In genomic region chr3:37728112-37729100, GRCm38 (mm10) we compare ENCODE assay signal across 11 mouse cellular contexts. TPM values are rescaled to one million over a fixed set of nuclear protein-coding genes. Genes with fewer than 3 reads are reported as not detected.
A peak's percentile ranks its signal among the peaks of the same experiment; 100 is the strongest.
DNase-seq lines count a peak whose midpoint lies in the region; ATAC-seq and TF ChIP-seq lines count a peak whose summit lies in the region.
"Had no signal": no experiment of that assay in that cellular context is flagged by ENCODE, and none has a peak within 500 bp of the region (broad histone marks: within the 10 kb centered on the region; RNA-seq: fewer than 3 reads in every experiment).

No protein-coding gene starts in this region.

- H3K27me3 ChIP-seq in hindbrain, embryonic 12.5 days = peaks cover 18% of the 10 kb centered on the region
- no peaks in the 10 kb centered on the region for H3K27me3 ChIP-seq in hindbrain, embryonic 16.5 days (replicated peaks; ENCODE audit: control insufficient read depth, insufficient read depth, low read length)
- no peaks in the 10 kb centered on the region for H3K27me3 ChIP-seq in MEL (ENCODE audit: control insufficient read depth in 1 of 2, insufficient read depth in 2 of 2, low read length in 2 of 2)
- peaks cover 26% of the 10 kb centered on the region for H3K27me3 ChIP-seq in heart, embryonic 13.5 days (replicated peaks)
- H3K27me3 ChIP-seq in limb, embryonic 14.5 days (ENCODE audit: control insufficient read depth, insufficient read depth, low read length) = no peaks in the 10 kb centered on the region

- no peak for TF ChIP-seq CTCF in MEL (IDR thresholded peaks at IDR 0.05 in 2 of 3, conservative IDR thresholded peaks at IDR 0.05 in 1 of 3; ENCODE audit: control insufficient read depth in 1 of 3, insufficient read depth in 1 of 3, low read depth in 2 of 3, low read length in 3 of 3, poor library complexity in 1 of 3, severe bottlenecking in 1 of 3)
- no peak for TF ChIP-seq CTCF in left cerebral cortex, adult 2 months (IDR thresholded peaks at IDR 0.05)

- WGBS in hindbrain, embryonic 12.5 days = 76% methylated on average over 9 of the region's 9 CpGs
- WGBS in hindbrain, embryonic 16.5 days = 71% methylated on average over 9 of the region's 9 CpGs
- 66% methylated on average over 9 of the region's 9 CpGs for WGBS in heart, embryonic 13.5 days
- 59% methylated on average over 9 of the region's 9 CpGs for WGBS in limb, embryonic 14.5 days

- no peak for TF ChIP-seq RAD21 in MEL (IDR thresholded peaks at IDR 0.05; ENCODE audit: low read depth, low read length)

- no peaks in the 10 kb centered on the region for H3K36me3 ChIP-seq in hindbrain, embryonic 12.5 days
- H3K36me3 ChIP-seq in hindbrain, embryonic 16.5 days (ENCODE audit: control insufficient read depth, insufficient read depth, low read length) = no peaks in the 10 kb centered on the region
- H3K36me3 ChIP-seq in MEL (ENCODE audit: control insufficient read depth in 1 of 2, insufficient read depth in 2 of 2, low read length in 2 of 2) = peaks cover 0 to 25% of the 10 kb centered on the region in 2 experiments; a peak in 2 of 4 replicates
- no peaks in the 10 kb centered on the region for H3K36me3 ChIP-seq in heart, embryonic 13.5 days
- H3K36me3 ChIP-seq in limb, embryonic 14.5 days (ENCODE audit: control insufficient read depth, insufficient read depth, low read length) = no peaks in the 10 kb centered on the region
- H3K36me3 ChIP-seq: liver, embryonic 13.5 days had no signal

- H3K9ac ChIP-seq in hindbrain, embryonic 12.5 days = no peak overlapping the region
- H3K9ac ChIP-seq in hindbrain, embryonic 16.5 days (ENCODE audit: low read depth, low read length) = no peak overlapping the region
- H3K9ac ChIP-seq in MEL (ENCODE audit: control insufficient read depth, low read depth, low read length, poor library complexity, severe bottlenecking) = peak overlapping the region; percentile 57
- H3K9ac ChIP-seq in heart, embryonic 13.5 days = no peak overlapping the region
- H3K9ac ChIP-seq in limb, embryonic 14.5 days (ENCODE audit: low read depth, low read length, severe bottlenecking) = no peak overlapping the region
- H3K9ac ChIP-seq: liver, embryonic 13.5 days had no signal

- no peak overlapping the region for H3K4me2 ChIP-seq in hindbrain, embryonic 12.5 days (replicated peaks)
- no peak overlapping the region for H3K4me2 ChIP-seq in hindbrain, embryonic 16.5 days (ENCODE audit: low read length)
- no peak overlapping the region for H3K4me2 ChIP-seq in heart, embryonic 13.5 days
- H3K4me2 ChIP-seq in limb, embryonic 14.5 days (replicated peaks; ENCODE audit: low read depth, low read length, severe bottlenecking) = no peak overlapping the region
- H3K4me2 ChIP-seq: liver, embryonic 13.5 days had no signal

- H3K27ac ChIP-seq in hindbrain, embryonic 12.5 days = 0 out of 2 replicates have a peak overlapping the region, but pooled peaks have one; percentile 25
- H3K27ac ChIP-seq in hindbrain, embryonic 16.5 days (ENCODE audit: low read depth, low read length) = no peak overlapping the region
- peak overlapping the region; percentile 64 for H3K27ac ChIP-seq in MEL (ENCODE audit: control insufficient read depth, low read depth, low read length)
- peak overlapping the region; percentile 17; the same call in 1 of the 2 replicates for H3K27ac ChIP-seq in heart, embryonic 13.5 days (replicated peaks)
- peak overlapping the region; percentile 9; the same call in 1 of the 2 replicates for H3K27ac ChIP-seq in limb, embryonic 14.5 days (replicated peaks; ENCODE audit: low read depth, low read length)
- no peak overlapping the region for H3K27ac ChIP-seq in left cerebral cortex, adult 2 months
- H3K27ac ChIP-seq: liver, embryonic 13.5 days had no signal

- H3K4me3 ChIP-seq in hindbrain, embryonic 12.5 days = no peak overlapping the region
- no peak overlapping the region for H3K4me3 ChIP-seq in hindbrain, embryonic 16.5 days (ENCODE audit: low read length)
- peak overlapping the region in 1 of 2 experiments; percentile 5; a peak in 2 of 4 replicates for H3K4me3 ChIP-seq in MEL (ENCODE audit: control insufficient read depth in 1 of 2, insufficient read depth in 1 of 2, low read depth in 2 of 2, low read length in 2 of 2)
- H3K4me3 ChIP-seq in heart, embryonic 13.5 days = no peak overlapping the region
- H3K4me3 ChIP-seq in limb, embryonic 14.5 days (replicated peaks; ENCODE audit: low read length) = no peak overlapping the region
- H3K4me3 ChIP-seq in left cerebral cortex, adult 2 months = no peak overlapping the region
- H3K4me3 ChIP-seq: liver, embryonic 13.5 days had no signal

- intact Hi-C loops in left cerebral cortex, adult 2 months (cut with DNase I) = no loop called here

- peak; percentile 85 for DNase-seq in MEL (ENCODE audit: low read depth, low spot score)
- DNase-seq in limb, embryonic 14.5 days (ENCODE audit: low spot score) = no peak
- no peak for DNase-seq in cerebellum, adult 11 months
- no peak for DNase-seq in left cerebral cortex, adult 2 months (ENCODE audit: extremely low spot score in 1 of 2, low spot score in 2 of 2)
- no peak for DNase-seq in left cerebral cortex, adult 8-10 months (ENCODE audit: low spot score in 2 of 2)
- DNase-seq: liver, embryonic 13.5 days; thymus, adult 2 months had no signal

- H3K79me2 ChIP-seq in MEL (ENCODE audit: control insufficient read depth, insufficient read depth, low read length, poor library complexity) = no peaks in the 10 kb centered on the region

- peaks cover 23% of the 10 kb centered on the region for H3K4me1 ChIP-seq in hindbrain, embryonic 12.5 days
- H3K4me1 ChIP-seq in hindbrain, embryonic 16.5 days (ENCODE audit: control insufficient read depth, insufficient read depth, low read depth, low read length) = peaks cover 4% of the 10 kb centered on the region
- peaks cover 13 to 48% of the 10 kb centered on the region in 2 experiments for H3K4me1 ChIP-seq in MEL (ENCODE audit: control insufficient read depth in 1 of 2, insufficient read depth in 2 of 2, low read length in 2 of 2)
- peaks cover 42% of the 10 kb centered on the region for H3K4me1 ChIP-seq in heart, embryonic 13.5 days
- H3K4me1 ChIP-seq in limb, embryonic 14.5 days (ENCODE audit: control insufficient read depth, insufficient read depth, low read length) = peaks cover 36% of the 10 kb centered on the region

- H3K9me3 ChIP-seq in hindbrain, embryonic 12.5 days (replicated peaks) = no peaks in the 10 kb centered on the region
- no peaks in the 10 kb centered on the region for H3K9me3 ChIP-seq in hindbrain, embryonic 16.5 days (ENCODE audit: control insufficient read depth, low read length)
- no peaks in the 10 kb centered on the region for H3K9me3 ChIP-seq in MEL (replicated peaks; ENCODE audit: insufficient read depth, low read length)
- no peaks in the 10 kb centered on the region for H3K9me3 ChIP-seq in heart, embryonic 13.5 days
- no peaks in the 10 kb centered on the region for H3K9me3 ChIP-seq in limb, embryonic 14.5 days (ENCODE audit: control insufficient read depth, low read length)
- H3K9me3 ChIP-seq: liver, embryonic 13.5 days had no signal

- peak in 1 of 2 experiments; percentile 13; a peak in 1 of 4 replicates for TF ChIP-seq POLR2A in MEL (IDR thresholded peaks at IDR 0.05; ENCODE audit: control insufficient read depth in 1 of 2, insufficient read depth in 1 of 2, low read depth in 1 of 2, low read length in 2 of 2, poor library complexity in 1 of 2)
- no peak for TF ChIP-seq POLR2A in limb, embryonic 14.5 days (IDR thresholded peaks at IDR 0.05; ENCODE audit: borderline replicate concordance, extremely low read depth, insufficient read depth, insufficient read length)

- ATAC-seq in hindbrain, embryonic 12.5 days (ENCODE audit: low FRiP score) = no peak
- no peak for ATAC-seq in hindbrain, embryonic 16.5 days
- no peak for ATAC-seq in heart, embryonic 13.5 days (ENCODE audit: extremely low read depth, insufficient number of reproducible peaks, low FRiP score, low TSS enrichment)
- ATAC-seq in limb, embryonic 14.5 days (ENCODE audit: low FRiP score, low read depth) = no peak

- TF ChIP-seq EP300 in MEL (IDR thresholded peaks at IDR 0.05; ENCODE audit: low read depth in 1 of 2, low read length in 2 of 2) = peak; percentile 30 to 66; a peak in 3 of 4 replicates

TF ChIP-seq in MEL, 35 proteins besides CTCF, POLR2A, EP300 and RAD21:
- TF ChIP-seq TBP (IDR thresholded peaks at IDR 0.05; ENCODE audit: low read depth, low read length) (0 out of 2 replicates have a peak, but pooled peaks have one; percentile 29), SIN3A (IDR thresholded peaks at IDR 0.05; ENCODE audit: low read length) (peak; percentile 61; the same call in 1 of the 2 replicates), MYC (IDR thresholded peaks at IDR 0.05; ENCODE audit: low read depth, low read length) (0 out of 2 replicates have a peak, but pooled peaks have one; percentile 44), SMC3 (IDR thresholded peaks at IDR 0.05; ENCODE audit: low read depth, low read length) (no peak)
TF ChIP-seq in MEL: peak in this region for 3.

RNA-seq across cellular contexts. Expression of gene Gm5148, which starts 4.1 kb away (rescaled TPM):
- 3.9 and 4.0 TPM in 2 replicates for polyA plus RNA-seq in hindbrain, embryonic 12.5 days (2016; fragmentation: Nextera tagmentation; extraction: Ambion mirVana)
- polyA plus RNA-seq in hindbrain, embryonic 16.5 days (2015; fragmentation: Nextera tagmentation; extraction: Ambion mirVana) = 12.7 and 14.0 TPM in 2 replicates
- total RNA-seq in MEL (2012; rRNA removed) = 107 and 147 TPM in 2 replicates
- 1 to 10 TPM in 1 of 2 experiments, not detected in 1; 1.0 TPM for polyA plus RNA-seq in MEL (2012; ENCODE audit: insufficient read depth in 1 of 2, insufficient read length in 2 of 2, low read depth in 1 of 2, low replicate concordance in 2 of 2, missing spikeins in 1 of 2)
- 3.1 and 3.2 TPM in 2 replicates for polyA plus RNA-seq in heart, embryonic 13.5 days (2015; fragmentation: Nextera tagmentation; extraction: Ambion mirVana)
- polyA plus RNA-seq in limb, embryonic 14.5 days (2012; rRNA removed) = 6.3 and 9.1 TPM in 2 replicates
- 7.4 and 8.1 TPM in 2 replicates for polyA plus RNA-seq in limb, embryonic 14.5 days (2014; fragmentation: Nextera tagmentation; extraction: Ambion mirVana)
- total RNA-seq in left cerebral cortex, adult 2 months (2021) = 1 to 10 TPM; 3.5 to 3.7 TPM
- 1 to 10 TPM; 4.0 to 5.3 (median 4.5) TPM for total RNA-seq in left cerebral cortex, adult 8-10 months (2022)
- total RNA-seq: adrenal gland, postnatal 14 days had no signal

Comparison
In these comparisons a context has a peak if more than half of its experiments do, and no peak if none do; other contexts are left out.
1. H3K27ac ChIP-seq: peak in hindbrain, embryonic 12.5 days (single experiment), MEL (single experiment), heart, embryonic 13.5 days (single experiment) and limb, embryonic 14.5 days (single experiment); none in hindbrain, embryonic 16.5 days (single experiment) and left cerebral cortex, adult 2 months (single experiment).